Mouse (Mus musculus): Measurements from ENCODE around the gene Olfr1253. TPM values are rescaled to one million over a fixed set of nuclear protein-coding genes. Genes with fewer than 3 reads are reported as not detected.

The Olfr1253 gene
- polyA plus RNA-seq (2014; fragmentation: Illumina TruSeq; extraction: RNeasy Lipid Tissue Mini Kit (QIAGEN cat#74804); ENCODE audit: low read depth, low replicate concordance) = not detected

GRCm38 (mm10) chr2:89756990-89757389 lies at the start of gene Olfr1253:
Gene Olfr1253 (minus strand): TSS chr2:89757090.

GRCm38 (mm10) chr2:89793519-89793918 lies 36.6 kb upstream of the Olfr1253 start, which contains the start of gene Olfr1254:
Gene Olfr1254 (minus strand): TSS chr2:89793619.

GRCm38 (mm10) chr2:89724912-89725311 lies 32.0 kb downstream of the Olfr1253 start, which contains the start of gene Olfr1252:
Gene Olfr1252 (minus strand): TSS chr2:89725012.

Other genes with a start within 250 kb of the Olfr1253 start
- gene Olfr1243, start 225.6 kb downstream of the Olfr1253 start, polyA plus RNA-seq (2014; fragmentation: Illumina TruSeq; extraction: RNeasy Lipid Tissue Mini Kit (QIAGEN cat#74804); ENCODE audit: low read depth, low replicate concordance) = not detected
- gene Olfr1245, start 178.6 kb downstream of the Olfr1253 start, polyA plus RNA-seq (2014; fragmentation: Illumina TruSeq; extraction: RNeasy Lipid Tissue Mini Kit (QIAGEN cat#74804); ENCODE audit: low read depth, low replicate concordance) = not detected
- gene Olfr1246, start 163.9 kb downstream of the Olfr1253 start, polyA plus RNA-seq (2014; fragmentation: Illumina TruSeq; extraction: RNeasy Lipid Tissue Mini Kit (QIAGEN cat#74804); ENCODE audit: low read depth, low replicate concordance) = not detected
- not detected for gene Olfr1247, start 143.0 kb downstream of the Olfr1253 start, polyA plus RNA-seq (2014; fragmentation: Illumina TruSeq; extraction: RNeasy Lipid Tissue Mini Kit (QIAGEN cat#74804); ENCODE audit: low read depth, low replicate concordance)
- gene Olfr1248, start 138.8 kb downstream of the Olfr1253 start, polyA plus RNA-seq (2014; fragmentation: Illumina TruSeq; extraction: RNeasy Lipid Tissue Mini Kit (QIAGEN cat#74804); ENCODE audit: low read depth, low replicate concordance) = not detected
- not detected for gene Olfr1249, start 122.1 kb downstream of the Olfr1253 start, polyA plus RNA-seq (2014; fragmentation: Illumina TruSeq; extraction: RNeasy Lipid Tissue Mini Kit (QIAGEN cat#74804); ENCODE audit: low read depth, low replicate concordance)
- gene Olfr1250, start 95.6 kb downstream of the Olfr1253 start, polyA plus RNA-seq (2014; fragmentation: Illumina TruSeq; extraction: RNeasy Lipid Tissue Mini Kit (QIAGEN cat#74804); ENCODE audit: low read depth, low replicate concordance) = not detected
- not detected for gene Olfr1251, start 85.2 kb downstream of the Olfr1253 start, polyA plus RNA-seq (2014; fragmentation: Illumina TruSeq; extraction: RNeasy Lipid Tissue Mini Kit (QIAGEN cat#74804); ENCODE audit: low read depth, low replicate concordance)
- not detected for gene Olfr1252, start 32.1 kb downstream of the Olfr1253 start, polyA plus RNA-seq (2014; fragmentation: Illumina TruSeq; extraction: RNeasy Lipid Tissue Mini Kit (QIAGEN cat#74804); ENCODE audit: low read depth, low replicate concordance)
- gene Olfr1254, start 36.5 kb upstream of the Olfr1253 start, polyA plus RNA-seq (2014; fragmentation: Illumina TruSeq; extraction: RNeasy Lipid Tissue Mini Kit (QIAGEN cat#74804); ENCODE audit: low read depth, low replicate concordance) = not detected
- not detected for gene Olfr1255, start 55.0 kb upstream of the Olfr1253 start, polyA plus RNA-seq (2014; fragmentation: Illumina TruSeq; extraction: RNeasy Lipid Tissue Mini Kit (QIAGEN cat#74804); ENCODE audit: low read depth, low replicate concordance)
- not detected for gene Olfr1256, start 84.5 kb upstream of the Olfr1253 start, polyA plus RNA-seq (2014; fragmentation: Illumina TruSeq; extraction: RNeasy Lipid Tissue Mini Kit (QIAGEN cat#74804); ENCODE audit: low read depth, low replicate concordance)
- gene Olfr48, start 91.1 kb upstream of the Olfr1253 start, polyA plus RNA-seq (2014; fragmentation: Illumina TruSeq; extraction: RNeasy Lipid Tissue Mini Kit (QIAGEN cat#74804); ENCODE audit: low read depth, low replicate concordance) = not detected
- gene Olfr1257, start 121.3 kb upstream of the Olfr1253 start, polyA plus RNA-seq (2014; fragmentation: Illumina TruSeq; extraction: RNeasy Lipid Tissue Mini Kit (QIAGEN cat#74804); ENCODE audit: low read depth, low replicate concordance) = not detected
- not detected for gene Olfr1258, start 170.2 kb upstream of the Olfr1253 start, polyA plus RNA-seq (2014; fragmentation: Illumina TruSeq; extraction: RNeasy Lipid Tissue Mini Kit (QIAGEN cat#74804); ENCODE audit: low read depth, low replicate concordance)
- gene Olfr1259, start 191.6 kb upstream of the Olfr1253 start, polyA plus RNA-seq (2014; fragmentation: Illumina TruSeq; extraction: RNeasy Lipid Tissue Mini Kit (QIAGEN cat#74804); ENCODE audit: low read depth, low replicate concordance) = not detected
- gene Olfr1260, start 217.2 kb upstream of the Olfr1253 start, polyA plus RNA-seq (2014; fragmentation: Illumina TruSeq; extraction: RNeasy Lipid Tissue Mini Kit (QIAGEN cat#74804); ENCODE audit: low read depth, low replicate concordance) = not detected
- not detected for gene Olfr1261, start 234.1 kb upstream of the Olfr1253 start, polyA plus RNA-seq (2014; fragmentation: Illumina TruSeq; extraction: RNeasy Lipid Tissue Mini Kit (QIAGEN cat#74804); ENCODE audit: low read depth, low replicate concordance)
- not detected for gene Olfr1262, start 243.1 kb upstream of the Olfr1253 start, polyA plus RNA-seq (2014; fragmentation: Illumina TruSeq; extraction: RNeasy Lipid Tissue Mini Kit (QIAGEN cat#74804); ENCODE audit: low read depth, low replicate concordance)